Mouse (Mus musculus) bone marrow macrophage, adult 2 months (primary cell): ENCODE results near the gene Hps3.

Source experiments
- CTCF ChIP-seq: IDR thresholded peaks from 2 replicates; pipeline ENCODE4 v1.5.1; 2012; ENCODE audit warnings: low read depth, mild to moderate bottlenecking, low read length, moderate library complexity
- POLR2A ChIP-seq: IDR thresholded peaks from 2 replicates; pipeline ENCODE4 v1.6.1; 2012; ENCODE audit warnings: mild to moderate bottlenecking, low read depth, low read length, borderline replicate concordance

- TF ChIP-seq CTCF (no peak), POLR2A (no peak)
Observed at GRCm38 (mm10) chr3:19961341-19961740, 73.8 kb downstream of the Hps3 start.
